Mouse (Mus musculus) lung, postnatal 14 days (tissue): ENCODE data around the gene Rnpc3.
"Not testable (repeated sequence)": the region's sequence is repeated elsewhere in the genome, so short reads cannot be mapped to it uniquely, and the experiment has no call there.

ENCODE experiments used
- DNase-seq: peaks from one replicate; pipeline ENCODE4 v3.0.0; 2021

Gene Rnpc3

GRCm38 (mm10) chr3:113629606-113630359 is at the start of gene Rnpc3:
Gene Rnpc3, minus strand, starts transcription at chr3:113630149.
- DNase-seq, result peak; percentile 99

DNA sequence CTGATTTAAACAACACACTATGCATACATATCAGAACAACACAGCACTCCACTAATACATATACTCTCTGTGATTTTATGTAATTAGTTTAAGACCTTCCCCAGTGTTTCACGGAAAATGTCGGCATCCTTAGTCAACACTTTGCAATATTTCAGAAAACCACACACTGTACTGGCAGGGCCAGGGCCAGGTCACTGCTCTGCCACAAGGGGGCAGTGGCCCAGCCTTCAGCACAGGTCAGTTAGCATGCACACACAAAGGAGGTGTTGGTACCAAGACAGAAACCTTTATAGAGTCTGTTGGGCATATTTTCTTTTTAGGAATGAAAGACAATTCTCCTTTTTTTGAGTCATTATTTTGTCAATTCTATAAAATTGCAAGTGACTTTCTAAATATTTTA is 27.0 kb upstream of the Rnpc3 start:
- DNase-seq, result peak; percentile 3

GRCm38 (mm10) chr3:113654335-113654734 is 24.4 kb upstream of the Rnpc3 start:
- no peak for DNase-seq

GRCm38 (mm10) chr3:113651386-113651785 is 21.4 kb upstream of the Rnpc3 start:
- DNase-seq, result not testable (repeated sequence)

GRCm38 (mm10) chr3:113639545-113639944 is 9.6 kb upstream of the Rnpc3 start:
- no peak for DNase-seq

DNA sequence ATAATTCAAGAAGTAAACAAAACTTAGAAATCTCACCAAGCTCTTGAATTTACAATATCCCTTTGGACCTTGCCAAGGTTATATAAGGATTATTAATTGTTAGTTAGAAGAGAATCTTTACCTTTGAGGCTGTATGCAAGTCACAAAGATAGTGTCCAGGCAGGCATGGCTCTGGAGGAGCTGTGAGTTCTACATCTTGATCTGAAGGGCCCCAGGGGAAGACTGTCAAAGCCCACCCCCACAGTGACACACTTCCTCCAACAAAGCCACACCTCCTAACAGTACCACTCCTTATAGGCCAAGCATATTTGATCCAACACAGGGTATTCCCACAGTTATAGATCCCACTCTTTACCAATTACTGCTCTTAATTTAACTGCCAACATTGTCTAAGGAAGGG is 4.3 kb upstream of the Rnpc3 start:
- DNase-seq, result no peak

- no peak for DNase-seq
Measured at GRCm38 (mm10) chr3:113631611-113632010, 1.7 kb upstream of the Rnpc3 start.

DNA sequence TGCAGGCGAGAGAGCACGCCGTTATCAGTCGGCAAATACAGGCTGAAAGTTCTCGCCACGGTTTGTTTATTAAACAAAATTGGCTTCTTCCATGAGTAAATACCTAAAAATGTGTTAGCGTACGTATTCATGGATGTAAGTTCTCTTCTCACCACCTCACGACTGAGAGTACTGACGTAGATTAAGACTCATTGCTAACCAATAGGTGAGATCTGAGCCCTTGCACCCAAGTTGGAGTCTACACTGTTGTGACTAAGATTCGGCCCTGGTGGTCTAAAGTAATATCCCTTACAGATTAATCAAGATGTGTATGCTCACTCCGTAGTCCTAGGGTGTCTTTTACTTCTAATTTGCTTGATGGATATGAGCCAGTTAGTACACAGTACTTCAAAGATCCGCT is 615 bp upstream of the Rnpc3 start:
- DNase-seq, result no peak

DNA sequence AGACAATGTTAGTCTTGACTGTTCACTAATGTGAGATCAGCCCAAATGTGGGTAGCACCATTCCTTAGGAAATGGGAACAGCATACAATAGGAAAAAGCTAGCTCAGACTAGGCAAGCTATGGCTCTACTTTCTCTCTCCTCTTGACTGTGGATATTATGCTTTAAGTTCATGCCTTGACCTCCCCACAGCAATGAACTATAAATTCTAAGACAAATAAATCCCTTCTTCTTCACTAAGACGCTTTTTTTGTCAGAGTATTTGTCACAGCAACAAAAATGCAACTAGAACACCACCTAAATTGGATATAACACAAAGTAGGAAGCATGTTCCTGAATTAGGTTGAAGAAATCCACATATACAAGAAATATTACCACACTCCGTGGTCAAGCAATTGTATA is 23.4 kb downstream of the Rnpc3 start, which contains the start of gene Amy1:
Amy1 (minus strand) TSS at position 101 of the 400 bp plus-strand sequence.
- no peak for DNase-seq

- no peak for DNase-seq
Measured at GRCm38 (mm10) chr3:113590844-113591243, 39.1 kb downstream of the Rnpc3 start.

GRCm38 (mm10) chr3:113574578-113574977 is 55.4 kb downstream of the Rnpc3 start:
- no peak for DNase-seq

DNA sequence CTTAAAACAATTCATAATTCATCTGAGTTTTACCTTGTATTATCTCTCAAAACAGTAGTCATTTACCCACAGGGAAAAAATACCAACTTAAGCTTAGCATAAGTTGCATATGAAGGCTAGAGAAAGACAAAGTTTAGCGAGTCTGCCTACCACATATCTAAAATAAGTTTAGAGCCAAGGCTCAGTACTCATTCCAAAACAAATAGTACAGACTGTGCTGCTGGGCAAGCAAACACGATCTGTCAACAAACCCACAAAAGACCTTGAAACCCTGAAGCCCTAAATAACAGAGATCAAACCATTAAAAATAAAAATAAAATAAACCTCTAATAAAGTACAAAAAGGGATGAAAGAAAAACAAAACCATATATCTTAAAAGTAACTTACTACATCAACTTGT is 55.8 kb downstream of the Rnpc3 start:
- no peak for DNase-seq

- DNase-seq, result no peak
Measured at GRCm38 (mm10) chr3:113572158-113572557, 57.8 kb downstream of the Rnpc3 start.
